Mouse (Mus musculus): ENCODE results near the gene Cenph. TPM values are rescaled to one million over a fixed set of nuclear protein-coding genes. Genes with fewer than 3 reads are reported as not detected.
"Not testable (repeated sequence)": the region's sequence is repeated elsewhere in the genome, so short reads cannot be mapped to it uniquely, and the experiment has no call there.

Cenph gene
- total RNA-seq (2015) (64.8 and 71.7 TPM in 2 replicates), total RNA-seq (2017) (66.3 and 67.7 TPM in 2 replicates)

- peak; percentile 84 for ATAC-seq (replicated peaks; ENCODE audit: poor library complexity)
Observed at GRCm38 (mm10) chr13:100775252-100776055, at the start of gene Cenph. Cenph (minus strand) TSS chr13:100775899.

DNA sequence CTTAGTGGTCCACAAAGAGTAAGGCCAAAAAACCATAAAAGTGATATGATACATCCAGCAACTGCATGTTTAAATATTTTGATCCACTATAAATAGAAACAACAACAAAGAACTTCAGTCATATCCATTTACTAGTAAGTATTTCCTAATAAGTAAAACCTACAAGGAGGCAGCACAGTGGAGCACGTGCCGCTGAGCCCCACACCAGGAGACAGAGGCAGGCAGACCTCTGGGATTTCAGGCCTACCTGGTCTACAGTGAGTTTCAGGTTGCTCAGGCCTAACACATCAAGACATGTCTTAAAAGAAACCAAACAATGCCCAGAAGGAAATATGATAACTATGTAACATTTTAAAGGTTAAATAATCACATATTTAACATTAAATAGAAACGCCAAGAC, 49.2 kb upstream of the Cenph start:
- ATAC-seq (replicated peaks; ENCODE audit: poor library complexity) = no peak

- ATAC-seq (replicated peaks; ENCODE audit: poor library complexity) = peak; percentile 80
Observed at GRCm38 (mm10) chr13:100824306-100824705, 48.6 kb upstream of the Cenph start.

DNA sequence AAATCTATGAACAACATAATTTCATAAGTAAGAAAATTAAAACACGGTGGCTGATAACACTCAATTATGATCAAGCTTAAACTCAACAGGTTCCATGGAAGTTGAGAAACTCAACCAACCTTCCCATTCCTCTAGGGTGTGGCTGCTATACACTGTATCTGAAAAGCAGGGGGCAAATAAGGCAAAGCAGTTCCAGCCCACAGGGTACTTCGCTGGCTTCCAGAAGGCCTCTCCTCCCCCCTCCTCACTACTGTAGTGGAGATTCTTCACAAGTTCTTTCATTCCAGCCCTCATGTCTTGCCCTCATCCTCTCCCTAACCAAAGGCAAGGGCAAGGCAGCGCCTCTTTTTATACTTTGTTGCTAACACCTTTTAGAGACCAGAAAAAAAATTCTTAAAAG, 48.2 kb upstream of the Cenph start:
- no peak for ATAC-seq (replicated peaks; ENCODE audit: poor library complexity)

DNA sequence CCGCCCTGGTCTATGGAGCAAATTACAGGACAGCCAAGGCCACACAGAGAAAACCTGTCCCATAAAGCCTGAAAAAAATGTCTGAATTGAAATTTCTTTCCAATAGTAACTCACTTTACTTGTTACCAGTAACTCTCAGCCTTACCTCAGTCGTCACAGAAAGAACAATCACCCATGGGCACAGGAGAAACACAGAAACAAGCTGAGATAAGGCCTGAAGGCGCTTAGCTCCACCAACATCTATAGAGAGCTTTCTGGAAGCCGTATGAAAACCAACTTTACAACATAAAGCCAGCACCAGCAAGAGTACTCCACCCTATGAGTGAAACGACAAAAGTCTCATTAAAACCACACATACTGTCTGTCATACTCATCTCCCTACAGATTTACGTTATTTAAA, 38.8 kb upstream of the Cenph start:
- ATAC-seq (replicated peaks; ENCODE audit: poor library complexity) = peak; percentile 74

- ATAC-seq (replicated peaks; ENCODE audit: poor library complexity) = no peak
Observed at GRCm38 (mm10) chr13:100805776-100806175, 30.1 kb upstream of the Cenph start.

DNA sequence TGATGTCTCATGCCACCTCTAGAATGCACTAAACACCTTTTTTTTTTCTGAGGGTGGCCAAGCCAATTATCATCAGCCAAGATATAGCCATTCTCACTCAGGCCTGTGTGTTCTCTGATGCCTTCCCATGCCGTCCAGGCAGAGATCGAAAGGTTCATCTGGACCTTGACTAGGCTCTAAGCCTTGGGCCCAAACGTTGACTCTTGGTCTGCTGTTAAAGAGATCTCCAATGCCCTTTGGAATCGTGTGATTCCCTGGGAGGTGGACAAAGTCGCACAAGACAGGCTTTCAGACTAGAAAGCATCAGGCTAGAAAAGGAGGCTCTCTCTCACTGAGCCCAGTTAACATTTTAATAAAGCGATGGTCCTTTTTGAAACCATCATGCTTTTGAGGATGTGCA, 21.5 kb upstream of the Cenph start:
- ATAC-seq (replicated peaks; ENCODE audit: poor library complexity) = no peak

GRCm38 (mm10) chr13:100789083-100789482, 13.4 kb upstream of the Cenph start:
- ATAC-seq (replicated peaks; ENCODE audit: poor library complexity) = no peak

DNA sequence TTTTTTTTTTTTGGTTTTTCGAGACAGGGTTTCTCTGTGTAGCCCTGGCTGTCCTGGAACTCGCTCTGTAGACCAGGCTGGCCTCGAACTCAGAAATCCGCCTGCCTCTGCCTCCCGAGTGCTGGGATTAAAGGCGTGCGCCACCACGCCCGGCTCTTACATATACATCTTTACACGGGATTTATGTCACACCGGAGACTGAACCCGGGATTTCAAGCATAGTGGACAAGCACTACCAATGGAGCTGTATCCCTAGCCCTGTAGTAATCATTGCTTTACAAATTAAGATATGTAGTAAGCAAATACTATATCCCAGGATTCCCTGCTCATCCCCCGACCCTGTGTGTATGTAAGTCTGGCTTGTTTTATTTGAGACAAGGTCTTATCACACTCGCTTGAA, 12.4 kb upstream of the Cenph start:
- ATAC-seq (replicated peaks; ENCODE audit: poor library complexity) = not testable (repeated sequence)

DNA sequence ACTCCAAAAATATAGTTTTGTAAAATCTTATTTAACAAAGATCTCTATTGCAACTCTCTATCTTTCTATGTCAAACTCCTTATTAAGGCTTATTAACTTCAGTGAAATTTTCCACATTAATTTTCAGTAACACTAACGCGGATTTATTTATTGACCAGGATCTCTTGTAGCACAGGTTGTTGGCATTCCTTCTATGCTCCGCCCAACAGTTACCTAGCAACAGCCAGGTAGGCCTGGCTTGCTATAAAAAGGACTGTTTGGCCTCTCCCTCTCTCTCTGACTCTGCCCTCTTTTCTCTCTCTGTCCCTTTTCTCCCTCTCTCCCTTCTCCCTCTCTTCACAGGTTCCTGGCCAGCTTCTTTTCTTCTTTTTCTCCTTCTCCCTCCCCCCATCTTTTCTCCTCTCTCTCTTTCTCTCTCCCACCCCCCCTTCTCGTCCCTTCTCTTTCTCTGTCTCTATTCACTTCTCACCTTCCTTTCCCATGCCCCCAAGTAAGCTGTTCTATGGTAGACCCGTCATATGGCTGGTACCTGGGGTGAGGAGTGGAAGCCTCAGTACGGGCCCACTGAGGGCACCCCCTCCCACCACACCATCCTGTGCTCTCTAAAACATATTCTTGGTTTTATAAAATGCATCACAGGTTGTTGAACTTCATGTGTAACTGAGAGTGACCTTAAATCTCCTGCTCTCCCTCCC, 11.8 kb upstream of the Cenph start:
- no peak for ATAC-seq (replicated peaks; ENCODE audit: poor library complexity)

DNA sequence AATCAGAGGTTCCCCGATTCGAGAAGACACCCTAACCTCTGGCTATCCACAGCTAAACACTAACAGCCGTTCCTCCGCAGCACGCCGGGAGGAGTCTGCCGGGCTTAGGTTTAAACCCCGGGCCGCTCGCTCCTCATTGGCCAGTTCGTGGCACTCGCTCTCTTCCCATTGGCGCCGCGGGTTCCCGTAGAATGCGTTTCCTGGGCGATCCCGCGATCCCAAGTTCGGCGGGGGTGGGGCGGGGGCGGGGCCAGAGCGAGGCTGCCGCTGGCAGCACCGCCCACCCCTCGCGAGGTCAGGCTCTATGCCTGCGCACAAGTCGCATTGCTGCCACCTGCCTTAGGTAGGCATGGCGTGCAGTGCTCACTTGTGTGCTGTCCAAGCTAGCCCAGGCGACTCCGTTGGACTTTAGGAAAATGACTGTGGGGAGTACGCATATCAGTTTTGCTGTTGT, 10.7 kb upstream of the Cenph start, which contains the start of gene Ccnb1:
Gene Ccnb1 (minus strand): TSS at position 157 of the 454 bp plus-strand sequence.
- peak; percentile 95 for ATAC-seq (replicated peaks; ENCODE audit: poor library complexity)

- ATAC-seq (replicated peaks; ENCODE audit: poor library complexity) = peak; percentile 44
Observed at GRCm38 (mm10) chr13:100785806-100786413, 10.2 kb upstream of the Cenph start.

- peak; percentile 76 for ATAC-seq (replicated peaks; ENCODE audit: poor library complexity)
Observed at GRCm38 (mm10) chr13:100777491-100777890, 1.8 kb upstream of the Cenph start.

DNA sequence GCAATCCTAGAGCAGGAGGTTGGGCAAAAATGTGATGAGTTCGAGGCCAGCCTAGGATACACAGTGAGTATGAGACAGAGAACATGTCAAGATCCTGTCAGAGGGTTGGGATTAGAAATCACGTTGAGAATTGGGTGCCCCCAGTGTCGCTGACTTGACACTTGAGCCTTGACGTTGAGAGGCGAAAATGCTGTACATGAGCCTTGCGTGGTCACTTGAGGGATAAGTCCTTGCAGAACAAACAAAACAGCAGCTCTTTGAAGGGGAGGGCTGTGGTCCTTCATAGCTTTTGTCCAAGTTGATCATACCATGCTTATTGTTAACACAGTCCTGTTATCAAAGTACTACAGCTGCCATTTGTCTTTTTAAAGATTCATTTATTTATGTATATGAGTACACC, 1.0 kb upstream of the Cenph start:
- ATAC-seq (replicated peaks; ENCODE audit: poor library complexity) = no peak

- no peak for ATAC-seq (replicated peaks; ENCODE audit: poor library complexity)
Observed at GRCm38 (mm10) chr13:100776056-100776419, 339 bp upstream of the Cenph start.

DNA sequence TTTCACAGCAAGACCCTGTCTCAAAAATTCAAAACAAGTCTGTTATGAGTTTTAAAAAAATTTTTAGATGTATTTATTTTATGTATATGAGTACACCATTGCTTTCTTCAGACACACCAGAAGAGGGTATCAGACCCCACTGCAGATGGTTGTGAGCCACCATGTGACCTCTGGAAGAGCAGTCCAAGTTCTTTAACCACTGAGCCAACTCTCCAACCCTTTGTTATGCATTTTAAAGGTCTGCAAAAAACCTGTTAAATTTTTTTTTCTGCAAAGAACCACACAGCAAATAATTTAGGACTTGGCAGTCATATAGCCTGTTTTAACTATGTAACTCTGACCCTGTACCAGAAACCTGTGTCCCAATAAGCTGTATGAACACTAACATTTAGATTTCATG, 995 bp downstream of the Cenph start:
- ATAC-seq (replicated peaks; ENCODE audit: poor library complexity) = no peak

DNA sequence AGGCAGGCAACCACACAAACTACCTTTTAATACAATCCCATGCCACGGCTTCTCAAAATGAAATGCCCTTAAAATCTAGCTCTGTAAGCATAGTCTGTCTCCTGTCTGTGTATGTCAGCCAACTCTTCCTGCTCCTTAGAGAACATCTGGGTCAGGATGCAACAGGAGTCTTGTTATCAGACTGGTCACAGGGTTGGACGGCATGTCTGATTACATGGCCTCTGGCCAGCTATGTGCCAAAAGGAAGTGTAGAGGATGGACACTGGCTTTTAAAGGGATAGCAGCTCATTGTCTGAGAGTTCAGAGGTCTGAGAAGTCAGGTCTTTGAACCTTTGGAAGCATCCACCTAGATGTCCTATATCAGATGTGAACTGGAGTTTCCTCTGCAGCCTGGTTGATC, 20.4 kb downstream of the Cenph start:
- 0 out of 2 replicates have a peak, but pooled peaks have one; percentile 22 for ATAC-seq (replicated peaks; ENCODE audit: poor library complexity)

DNA sequence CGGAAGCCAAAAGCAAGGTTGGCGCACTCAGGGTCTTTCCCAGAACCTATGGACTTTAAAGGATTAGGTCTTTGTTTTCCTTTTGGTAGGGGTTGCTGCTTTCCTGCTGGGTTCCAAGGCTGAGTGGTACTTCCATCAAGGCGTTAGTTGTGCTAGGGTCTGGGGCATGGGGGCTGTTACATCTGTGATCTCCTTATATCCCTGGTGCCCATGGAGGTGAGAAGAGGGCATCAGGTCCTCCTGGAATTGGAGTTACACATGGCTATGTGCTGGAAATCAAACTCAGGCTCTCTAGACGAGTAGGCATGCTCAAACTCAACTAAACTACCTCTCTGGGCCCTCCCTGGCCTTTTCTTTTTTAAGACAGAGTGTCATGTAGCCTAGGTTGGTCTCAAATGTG, 21.5 kb downstream of the Cenph start:
- no peak for ATAC-seq (replicated peaks; ENCODE audit: poor library complexity)

- ATAC-seq (replicated peaks; ENCODE audit: poor library complexity) = no peak
Observed at GRCm38 (mm10) chr13:100753011-100753410, 22.7 kb downstream of the Cenph start.

DNA sequence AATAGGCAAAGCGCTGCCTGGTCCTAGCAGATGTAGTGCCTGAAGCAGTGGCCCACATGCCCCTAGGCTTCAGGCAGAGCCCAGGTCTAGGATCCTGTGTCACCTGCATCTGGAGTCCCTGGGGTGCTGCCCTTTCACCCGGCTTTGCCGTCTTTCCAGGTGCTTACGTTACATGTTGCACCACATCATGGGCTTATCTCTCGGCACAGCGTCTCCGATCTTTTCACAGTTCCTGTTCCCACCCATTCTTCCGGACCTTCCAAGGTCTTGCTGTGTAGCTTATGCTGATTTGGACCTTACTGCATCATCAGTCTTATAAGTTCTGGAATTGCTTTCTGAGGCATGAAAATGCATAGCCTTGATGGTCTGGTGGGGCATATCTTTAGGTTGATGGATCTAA, 23.2 kb downstream of the Cenph start:
- no peak for ATAC-seq (replicated peaks; ENCODE audit: poor library complexity)

GRCm38 (mm10) chr13:100751402-100751801, 24.3 kb downstream of the Cenph start:
- peak; percentile 2; the same call in 1 of the 2 replicates for ATAC-seq (replicated peaks; ENCODE audit: poor library complexity)

DNA sequence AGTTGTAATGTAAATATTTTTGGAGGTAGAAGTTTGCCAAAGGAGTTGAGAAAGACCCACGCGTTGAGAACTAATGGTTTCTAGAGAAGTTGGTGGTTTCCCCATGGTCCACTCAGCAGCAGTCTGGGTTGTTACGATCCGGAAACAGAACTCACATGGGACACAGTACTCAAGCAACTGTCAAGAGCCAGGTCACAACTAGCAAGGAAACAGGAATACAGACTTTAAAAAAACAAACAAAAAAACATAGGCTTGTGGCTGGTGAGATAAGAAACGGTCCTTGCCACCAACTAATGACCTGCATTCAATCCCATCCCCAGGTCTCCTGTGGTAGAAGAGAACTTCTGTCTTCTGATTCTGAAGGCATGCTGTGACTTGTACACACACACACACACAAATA, 24.9 kb downstream of the Cenph start:
- ATAC-seq (replicated peaks; ENCODE audit: poor library complexity) = peak; percentile 74
